Mouse (Mus musculus) embryonic fibroblast, embryonic 13.5 days (primary cell): ENCODE measurements at regions not wholly inside any gene's neighbourhood (a gene's known extent, or its start where the extent isn't known, plus 50 kb on each side); places are given as distances from the start of the nearest gene placed in this dataset.

Experiments
- CTCF ChIP-seq: IDR thresholded peaks from 2 replicates; pipeline ENCODE4 v1.5.1; 2011; ENCODE audit warnings: mild to moderate bottlenecking, control low read depth, low read length, moderate library complexity, borderline replicate concordance; ENCODE audit not compliant: insufficient read depth
- POLR2A ChIP-seq: IDR thresholded peaks from 2 replicates; pipeline ENCODE4 v1.6.1; 2011; ENCODE audit warnings: low read depth, mild to moderate bottlenecking, control low read depth, low read length, moderate library complexity

GRCm38 (mm10) chr19:15837715-15838175 lies 109.4 kb downstream of the Psat1 start:
- TF ChIP-seq CTCF (no peak), POLR2A (no peak)
